Mouse (Mus musculus) testis, adult 2 months (tissue): Measurements from ENCODE around the gene Vmn1r3.

Experiments used
- CTCF ChIP-seq: fragments of 200-500 bp; IDR thresholded peaks from 2 replicates; pipeline ENCODE4 v1.5.1; 2012; ENCODE audit warnings: low read depth, mild to moderate bottlenecking, inconsistent platforms, low read length, moderate library complexity; ENCODE audit not compliant: control insufficient read depth, insufficient read depth, insufficient replicate concordance
- POLR2A ChIP-seq: fragments of 200-500 bp; IDR thresholded peaks from 2 replicates; pipeline ENCODE4 v1.6.1; 2012; ENCODE audit warnings: low read depth, mild to moderate bottlenecking, inconsistent platforms, low read length, moderate library complexity; ENCODE audit not compliant: control insufficient read depth

DNA sequence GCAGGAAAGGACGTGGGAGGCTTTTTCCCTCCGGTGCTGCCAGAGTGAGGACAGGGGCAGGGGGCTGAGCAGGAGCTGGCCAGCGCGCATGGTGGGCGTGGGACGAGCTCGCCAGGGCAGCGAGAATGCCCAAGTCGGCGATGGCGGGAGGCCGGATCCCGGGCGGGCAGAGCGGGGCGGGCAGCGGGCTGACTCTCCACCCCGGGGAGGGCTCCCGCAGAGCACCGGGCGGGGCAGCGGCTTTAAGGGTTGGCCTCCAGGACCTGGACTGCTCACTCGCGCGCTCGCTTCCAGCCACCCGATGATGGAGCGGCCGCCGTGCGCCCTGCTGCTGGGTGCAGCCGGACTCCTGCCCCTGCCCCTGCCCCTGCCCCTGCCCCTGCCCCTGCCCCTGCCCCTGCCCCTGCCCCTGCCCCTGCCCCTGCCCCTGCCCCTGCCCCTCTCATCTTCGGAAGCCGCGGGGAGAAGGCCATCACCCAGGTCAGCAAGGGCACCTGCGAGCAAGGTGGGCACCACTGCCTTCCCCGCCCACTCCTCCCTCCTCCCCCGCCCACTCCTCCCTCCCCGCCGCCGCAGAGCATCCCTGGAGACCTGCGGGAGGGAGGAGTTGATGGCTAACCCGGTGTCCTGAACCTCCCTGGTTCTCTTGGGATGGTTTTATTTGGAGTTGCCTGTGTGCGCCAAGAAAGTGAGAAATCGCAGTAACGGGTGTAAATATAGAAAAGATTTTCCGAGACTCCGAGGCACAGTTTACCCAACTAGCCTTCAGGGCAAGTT, 45.9 kb upstream of the Vmn1r3 start:
- TF ChIP-seq CTCF = no peak
- TF ChIP-seq POLR2A = no peak
